In the genomic region with DNA sequence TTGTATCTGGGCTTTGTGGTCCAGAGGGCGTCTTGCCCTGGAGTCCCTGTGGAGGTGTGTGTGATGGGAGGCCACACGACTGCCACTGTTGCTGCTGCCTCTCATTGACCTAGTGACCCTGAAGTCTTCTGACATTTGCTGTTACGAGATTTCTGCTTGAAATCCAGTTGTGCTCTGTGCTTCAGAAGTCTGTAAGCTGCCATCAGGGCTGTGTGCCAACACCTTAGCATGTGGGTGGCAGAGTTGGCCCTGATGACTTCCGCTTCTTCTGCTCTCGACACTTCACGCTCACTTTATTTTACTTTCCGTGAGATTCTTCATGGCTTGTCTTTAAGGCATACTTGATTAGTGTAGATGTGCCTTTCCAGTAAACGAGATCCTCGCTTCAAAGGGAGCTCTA, we compare ENCODE assay signal across 22 mouse cellular contexts. TPM values are rescaled to one million over a fixed set of nuclear protein-coding genes. Genes with fewer than 3 reads are reported as not detected.
DNase-seq lines count a peak whose midpoint lies in the region; ATAC-seq and TF ChIP-seq lines count a peak whose summit lies in the region.
"Had no signal": no experiment of that assay in that cellular context is flagged by ENCODE, and none has a peak within 500 bp of the region (broad histone marks: within the 10 kb centered on the region; RNA-seq: fewer than 3 reads in every experiment).

No protein-coding gene starts in this region.

- peaks cover 81% of the 10 kb centered on the region for H3K36me3 ChIP-seq in heart, embryonic 13.5 days
- peaks cover 15% of the 10 kb centered on the region; the same call in 1 of the 2 replicates for H3K36me3 ChIP-seq in midbrain, embryonic 11.5 days (ENCODE audit: control insufficient read depth, insufficient read depth, low read length)
- peaks cover 29% of the 10 kb centered on the region for H3K36me3 ChIP-seq in midbrain, postnatal 0 days (ENCODE audit: insufficient read depth, low read length)

- WGBS in heart, embryonic 13.5 days, result 66% methylated on average over 9 of the region's 9 CpGs
- WGBS in midbrain, embryonic 11.5 days, result 83% methylated on average over 9 of the region's 9 CpGs
- 69% methylated on average over 9 of the region's 9 CpGs for WGBS in midbrain, postnatal 0 days

- peaks cover 30% of the 10 kb centered on the region for H3K4me1 ChIP-seq in heart, embryonic 13.5 days
- peaks cover 4% of the 10 kb centered on the region; the same call in 1 of the 2 replicates for H3K4me1 ChIP-seq in midbrain, embryonic 11.5 days (ENCODE audit: control insufficient read depth, insufficient read depth, low read length)
- H3K4me1 ChIP-seq in midbrain, postnatal 0 days (ENCODE audit: insufficient read depth, low read length), result 0 out of 2 replicates have a peak, but pooled peaks cover 2% of the 10 kb centered on the region

- no peaks in the 10 kb centered on the region for H3K9me3 ChIP-seq in heart, embryonic 13.5 days
- no peaks in the 10 kb centered on the region for H3K9me3 ChIP-seq in midbrain, embryonic 11.5 days (ENCODE audit: control insufficient read depth, low read length)
- H3K9me3 ChIP-seq in midbrain, postnatal 0 days (ENCODE audit: low read length), result no peaks in the 10 kb centered on the region
- H3K9me3 ChIP-seq: embryonic facial prominence, embryonic 12.5 days; hindbrain, embryonic 10.5 days; intestine, embryonic 15.5 days; kidney, embryonic 15.5 days; limb, embryonic 12.5 days; liver, embryonic 13.5 days had no signal

- intact Hi-C loops in heart, postnatal 10 days (cut with DNase I), result loop anchor here (10.0 kb wide), 2 partner anchors 374 to 644 kb away; no protein-coding TSS in a partner anchor

- TF ChIP-seq CTCF in midbrain, postnatal 0 days (IDR thresholded peaks at IDR 0.05), result no peak

- ATAC-seq in heart, embryonic 13.5 days (ENCODE audit: extremely low read depth, insufficient number of reproducible peaks, low FRiP score, low TSS enrichment), result no peak
- ATAC-seq in midbrain, embryonic 11.5 days (ENCODE audit: low FRiP score), result no peak
- ATAC-seq in midbrain, postnatal 0 days (ENCODE audit: low FRiP score), result no peak
- ATAC-seq: hindbrain, embryonic 16.5 days; intestine, embryonic 15.5 days; midbrain, embryonic 16.5 days had no signal

- H3K27ac ChIP-seq in heart, embryonic 13.5 days (replicated peaks), result 0 out of 2 replicates have a peak overlapping the region, but pooled peaks have one; percentile 6
- H3K27ac ChIP-seq in midbrain, embryonic 11.5 days (ENCODE audit: low read depth, low read length), result no peak overlapping the region
- H3K27ac ChIP-seq in midbrain, postnatal 0 days (ENCODE audit: low read depth, low read length), result no peak overlapping the region
- H3K27ac ChIP-seq: embryonic facial prominence, embryonic 12.5 days; hindbrain, embryonic 10.5 days; intestine, embryonic 15.5 days; kidney, embryonic 15.5 days; limb, embryonic 12.5 days; liver, embryonic 13.5 days; macrophage; stomach, postnatal 0 days had no signal

- H3K4me3 ChIP-seq in heart, embryonic 13.5 days, result no peak overlapping the region
- no peak overlapping the region for H3K4me3 ChIP-seq in midbrain, embryonic 11.5 days (ENCODE audit: low read depth, low read length)
- H3K4me3 ChIP-seq in midbrain, postnatal 0 days (ENCODE audit: low read depth, low read length), result no peak overlapping the region
- H3K4me3 ChIP-seq: embryonic facial prominence, embryonic 12.5 days; hindbrain, embryonic 10.5 days; intestine, embryonic 15.5 days; kidney, embryonic 15.5 days; limb, embryonic 12.5 days; liver, embryonic 13.5 days had no signal

- no peaks in the 10 kb centered on the region for H3K27me3 ChIP-seq in heart, embryonic 13.5 days (replicated peaks)
- H3K27me3 ChIP-seq in midbrain, embryonic 11.5 days (ENCODE audit: control insufficient read depth, insufficient read depth, low read length), result no peaks in the 10 kb centered on the region
- no peaks in the 10 kb centered on the region for H3K27me3 ChIP-seq in midbrain, postnatal 0 days (ENCODE audit: insufficient read depth, low read length)
- H3K27me3 ChIP-seq: embryonic facial prominence, embryonic 12.5 days; intestine, embryonic 15.5 days; kidney, embryonic 15.5 days; limb, embryonic 12.5 days; liver, embryonic 13.5 days had no signal

- peak; percentile 46 for DNase-seq in adrenal gland, adult 2 months
- DNase-seq in adrenal gland, adult 18-20 months (ENCODE audit: low spot score in 2 of 2), result no peak
- no peak for DNase-seq in heart, postnatal 10 days
- DNase-seq in midbrain, embryonic 11.5 days (ENCODE audit: low spot score, missing footprints), result peak; percentile 80
- no peak for DNase-seq in midbrain, postnatal 0 days (ENCODE audit: low spot score)
- DNase-seq in retina, embryonic 14.5 days (ENCODE audit: low spot score), result no peak
- no peak for DNase-seq in layer of hippocampus, adult 9-10 months (ENCODE audit: low spot score)
- DNase-seq: cerebellum, adult 18-20 months; cerebellum, postnatal 14 days; liver, embryonic 13.5 days; lung, embryonic 14.5 days; thymus, adult 2 months had no signal

- no peak overlapping the region for H3K4me2 ChIP-seq in heart, embryonic 13.5 days
- no peak overlapping the region for H3K4me2 ChIP-seq in midbrain, embryonic 11.5 days
- H3K4me2 ChIP-seq in midbrain, postnatal 0 days (ENCODE audit: low read depth, low read length, poor library complexity, severe bottlenecking), result no peak overlapping the region
- H3K4me2 ChIP-seq: embryonic facial prominence, embryonic 12.5 days; intestine, embryonic 15.5 days; kidney, embryonic 15.5 days; limb, embryonic 12.5 days; liver, embryonic 13.5 days; lung, embryonic 14.5 days had no signal

- H3K9ac ChIP-seq in heart, embryonic 13.5 days, result no peak overlapping the region
- H3K9ac ChIP-seq in midbrain, embryonic 11.5 days (ENCODE audit: low read length), result no peak overlapping the region
- H3K9ac ChIP-seq in midbrain, postnatal 0 days (replicated peaks; ENCODE audit: low read length, poor library complexity, severe bottlenecking), result no peak overlapping the region
- H3K9ac ChIP-seq: embryonic facial prominence, embryonic 12.5 days; intestine, embryonic 15.5 days; kidney, embryonic 15.5 days; limb, embryonic 12.5 days; liver, embryonic 13.5 days; lung, embryonic 14.5 days had no signal

RNA-seq across cellular contexts. Expression of a gene that starts 42.9 kb away (rescaled TPM):
- 10 to 100 TPM; 33.2 to 58.2 TPM for total RNA-seq in adrenal gland, adult 2 months (2021)
- 21.4 and 64.9 TPM in 2 replicates for polyA plus RNA-seq in adrenal gland, adult 2 months (2012; rRNA removed)
- 10 to 100 TPM; 42.0 to 46.9 TPM for total RNA-seq in adrenal gland, adult 18-20 months (2021)
- 12.4 and 13.5 TPM in 2 replicates for polyA plus RNA-seq in heart, embryonic 13.5 days (2015; fragmentation: Nextera tagmentation; extraction: Ambion mirVana)
- 10 to 100 TPM; 35.4 to 42.4 TPM for total RNA-seq in heart, postnatal 10 days (2021)
- 17.1 and 20.2 TPM in 2 replicates for polyA plus RNA-seq in midbrain, embryonic 11.5 days (2014; fragmentation: Nextera tagmentation; extraction: Ambion mirVana)
- 18.8 and 21.8 TPM in 2 replicates for total RNA-seq in midbrain, postnatal 0 days (2014; rRNA removed)
- 15.0 and 16.7 TPM in 2 replicates for polyA plus RNA-seq in midbrain, postnatal 0 days (2015; fragmentation: Nextera tagmentation; extraction: Ambion mirVana)

Comparison
In these comparisons a context has a peak if more than half of its experiments do, and no peak if none do; other contexts are left out.
1. DNase-seq: peak in adrenal gland, adult 2 months (single experiment) and midbrain, embryonic 11.5 days (single experiment); none in adrenal gland, adult 18-20 months (0 of 2), heart, postnatal 10 days (0 of 2), midbrain, postnatal 0 days (single experiment), retina, embryonic 14.5 days (single experiment) and layer of hippocampus, adult 9-10 months (single experiment).